Mouse (Mus musculus): ENCODE data around the gene Zkscan8. TPM values are rescaled to one million over a fixed set of nuclear protein-coding genes. Genes with fewer than 3 reads are reported as not detected.
"Not testable (repeated sequence)": the region's sequence is repeated elsewhere in the genome, so short reads cannot be mapped to it uniquely, and the experiment has no call there.

Gene Zkscan8
- total RNA-seq (2017): 6.9 TPM in 2 replicates

DNA sequence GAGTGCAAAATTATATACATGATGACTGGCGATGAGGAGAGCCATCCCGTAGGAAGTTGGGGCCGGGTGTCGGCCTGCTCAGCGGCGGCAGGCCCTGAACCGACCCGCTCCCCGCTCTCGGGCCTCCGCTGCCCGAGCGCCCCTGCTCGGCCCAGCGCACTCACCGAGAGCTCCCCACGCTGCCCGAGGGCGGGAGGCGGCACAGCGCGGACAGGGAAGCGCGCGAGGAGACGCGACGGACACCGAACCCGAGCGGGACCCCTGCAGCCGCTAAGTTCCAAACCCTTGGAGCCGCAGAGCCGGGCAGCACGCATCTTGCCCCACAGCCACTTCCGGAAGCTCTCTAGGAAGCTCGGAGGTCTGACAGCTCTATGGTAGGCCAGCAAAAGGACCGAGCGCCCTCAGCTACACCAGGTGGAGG is at the start of gene Zkscan8:
TSS of gene Zkscan8 (minus strand) at position 340 of the 421 bp plus-strand sequence.
- ATAC-seq (ENCODE audit: extremely low read depth, insufficient number of reproducible peaks, low FRiP score, poor library complexity, severe bottlenecking): peak; percentile 97

GRCm38 (mm10) chr13:21559793-21560192 is 28.9 kb upstream of the Zkscan8 start, which contains the start of gene Olfr1535:
Gene Olfr1535, minus strand, starts transcription at chr13:21559893.
- ATAC-seq (ENCODE audit: extremely low read depth, insufficient number of reproducible peaks, low FRiP score, poor library complexity, severe bottlenecking): no peak

- no peak for ATAC-seq (ENCODE audit: extremely low read depth, insufficient number of reproducible peaks, low FRiP score, poor library complexity, severe bottlenecking)
Measured at GRCm38 (mm10) chr13:21550416-21551110, 19.6 kb upstream of the Zkscan8 start.

DNA sequence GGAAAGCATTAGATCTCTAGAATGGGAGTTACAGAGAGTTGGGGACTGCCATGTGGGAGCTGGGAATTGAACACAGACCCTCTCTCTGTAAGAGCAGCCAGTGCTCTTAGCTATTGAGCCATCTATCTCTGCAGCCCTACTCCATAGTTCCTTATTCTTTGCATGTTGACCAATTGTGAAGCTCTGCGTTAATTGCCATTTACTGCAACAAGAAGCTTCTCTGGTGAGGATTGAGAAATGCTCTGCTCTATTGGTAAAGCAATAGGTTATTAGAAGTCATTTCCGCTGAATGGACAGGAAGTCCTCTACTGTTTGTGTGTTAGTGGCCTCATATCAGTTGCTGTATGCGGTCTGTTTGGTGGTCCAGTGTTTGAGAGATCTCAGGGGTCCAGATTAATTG is 18.6 kb upstream of the Zkscan8 start:
- ATAC-seq (ENCODE audit: extremely low read depth, insufficient number of reproducible peaks, low FRiP score, poor library complexity, severe bottlenecking): no peak

DNA sequence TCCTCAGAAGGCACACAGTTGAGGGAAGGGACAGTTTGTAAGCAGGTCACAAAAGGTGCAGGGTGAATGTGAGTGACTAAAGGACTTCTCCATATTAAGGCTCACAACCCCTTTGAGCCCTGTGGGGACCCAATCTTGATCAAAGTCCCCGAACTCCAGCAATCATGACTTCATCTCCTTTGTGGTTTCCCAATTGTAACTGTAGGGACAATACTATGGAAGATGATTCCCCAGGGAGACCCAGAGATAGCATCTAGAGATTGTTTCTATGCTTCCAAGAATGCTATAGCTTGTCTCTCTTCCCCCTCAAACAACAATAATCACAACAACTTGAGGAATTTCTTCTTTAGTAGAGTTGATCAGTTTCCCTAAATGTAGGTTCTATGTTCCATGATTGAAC is 11.8 kb upstream of the Zkscan8 start, which contains the start of gene Olfr1366:
TSS of gene Olfr1366 (minus strand) at position 101 of the 400 bp plus-strand sequence.
- no peak for ATAC-seq (ENCODE audit: extremely low read depth, insufficient number of reproducible peaks, low FRiP score, poor library complexity, severe bottlenecking)

DNA sequence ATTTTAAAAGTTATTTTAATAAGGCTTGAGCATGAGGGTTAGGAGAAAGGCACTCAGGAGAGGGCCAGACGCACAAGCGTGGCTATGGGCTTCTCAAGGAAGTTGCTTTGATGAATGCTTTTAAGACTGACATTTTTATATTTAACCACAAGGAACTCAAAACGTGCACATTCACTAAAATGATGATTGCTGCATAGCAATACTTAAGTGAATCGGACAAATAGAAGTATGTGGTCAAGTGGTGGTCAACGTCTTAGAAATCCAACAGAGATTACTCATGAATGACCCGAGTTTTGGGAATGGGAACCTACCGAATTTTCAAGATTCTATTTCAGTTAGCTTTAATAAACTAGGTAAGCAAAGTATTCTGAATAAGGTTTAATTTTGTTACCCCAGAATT is 784 bp downstream of the Zkscan8 start:
- no peak for ATAC-seq (ENCODE audit: extremely low read depth, insufficient number of reproducible peaks, low FRiP score, poor library complexity, severe bottlenecking)

DNA sequence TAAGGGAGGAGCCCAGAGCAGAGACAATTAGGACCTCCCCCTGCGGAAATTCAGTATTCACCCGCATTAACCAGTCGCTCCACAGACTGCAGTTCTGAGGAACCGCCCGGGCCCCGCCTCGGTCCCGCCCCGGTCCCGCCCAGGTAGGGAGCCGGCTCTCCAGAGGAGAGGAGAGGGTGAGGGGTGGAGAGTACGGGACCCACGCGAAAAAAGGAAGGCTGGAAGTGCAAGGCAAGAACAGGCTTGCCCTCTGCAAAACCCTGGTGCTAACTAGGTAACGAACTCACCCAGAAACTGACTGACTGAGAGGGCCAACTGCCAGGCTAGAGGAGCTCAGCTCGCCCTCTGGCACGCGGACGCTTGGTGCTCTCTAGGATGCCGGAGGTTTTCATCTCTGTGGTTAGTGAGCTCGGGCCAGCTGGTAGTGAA is 24.7 kb downstream of the Zkscan8 start:
- ATAC-seq (ENCODE audit: extremely low read depth, insufficient number of reproducible peaks, low FRiP score, poor library complexity, severe bottlenecking): peak; percentile 82

DNA sequence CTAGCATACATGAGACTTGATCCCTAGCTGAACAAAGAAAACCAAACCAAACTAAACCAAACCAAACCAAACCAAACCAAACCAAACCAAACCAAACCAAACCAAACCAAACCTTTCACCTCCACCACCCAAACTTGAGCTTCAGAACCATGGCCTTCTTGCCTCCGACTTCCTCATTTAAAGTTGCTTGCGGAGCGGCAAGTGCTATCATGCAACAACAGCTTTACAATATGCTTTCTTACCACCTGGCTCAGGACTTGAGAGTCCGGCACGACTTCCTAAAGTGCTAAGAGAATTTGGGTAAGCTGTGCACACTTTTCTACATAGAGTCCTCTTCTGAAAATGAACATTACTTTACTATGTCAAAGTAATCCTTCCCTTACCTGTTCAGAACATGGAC is 28.6 kb downstream of the Zkscan8 start:
- ATAC-seq (ENCODE audit: extremely low read depth, insufficient number of reproducible peaks, low FRiP score, poor library complexity, severe bottlenecking): no peak

- ATAC-seq (ENCODE audit: extremely low read depth, insufficient number of reproducible peaks, low FRiP score, poor library complexity, severe bottlenecking): peak; percentile 41; the same call in 1 of the 2 replicates
Measured at GRCm38 (mm10) chr13:21501182-21501581, 29.7 kb downstream of the Zkscan8 start, which contains the start of gene Gm11273. Gene Gm11273, minus strand, starts transcription at chr13:21501418.

DNA sequence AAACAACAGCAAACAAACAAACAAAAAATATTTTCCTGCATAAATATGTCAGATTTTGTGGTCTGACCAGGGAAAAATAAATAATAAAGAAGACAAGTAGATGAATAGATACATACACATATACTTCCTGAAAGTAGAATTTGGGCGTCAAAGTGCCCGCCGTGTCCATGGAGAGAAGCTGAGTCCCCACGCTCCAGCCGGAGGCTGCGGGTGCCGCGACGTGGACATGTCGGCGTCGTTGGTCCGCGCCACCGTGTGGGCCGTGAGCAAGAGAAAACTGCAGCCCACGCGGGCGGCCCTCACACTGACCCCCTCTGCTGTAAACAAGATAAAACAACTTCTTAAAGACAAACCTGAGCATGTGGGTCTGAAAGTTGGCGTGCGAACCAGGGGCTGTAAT is 35.8 kb downstream of the Zkscan8 start, which contains the start of gene AK157302:
TSS of gene AK157302 (plus strand) at position 144 of the 400 bp plus-strand sequence.
- no peak for ATAC-seq (ENCODE audit: extremely low read depth, insufficient number of reproducible peaks, low FRiP score, poor library complexity, severe bottlenecking)

DNA sequence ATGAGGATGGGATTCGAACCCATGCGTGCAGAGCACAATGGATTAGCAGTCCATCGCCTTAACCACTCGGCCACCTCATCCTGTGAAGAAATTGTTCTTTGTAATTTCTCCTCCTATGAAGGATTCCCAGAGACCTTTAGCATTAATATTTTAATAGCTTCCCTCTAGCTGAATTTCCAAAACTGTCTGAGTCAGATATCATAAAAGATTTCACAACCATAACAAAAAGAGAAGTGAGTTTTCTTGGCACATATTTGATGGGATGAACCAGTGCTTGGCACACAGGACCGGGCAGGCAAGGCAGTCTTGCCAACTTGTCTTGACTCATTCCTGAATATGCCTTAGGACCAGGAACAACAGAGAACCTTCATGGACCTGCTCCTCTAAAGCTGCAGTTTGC is 38.1 kb downstream of the Zkscan8 start:
- no peak for ATAC-seq (ENCODE audit: extremely low read depth, insufficient number of reproducible peaks, low FRiP score, poor library complexity, severe bottlenecking)

DNA sequence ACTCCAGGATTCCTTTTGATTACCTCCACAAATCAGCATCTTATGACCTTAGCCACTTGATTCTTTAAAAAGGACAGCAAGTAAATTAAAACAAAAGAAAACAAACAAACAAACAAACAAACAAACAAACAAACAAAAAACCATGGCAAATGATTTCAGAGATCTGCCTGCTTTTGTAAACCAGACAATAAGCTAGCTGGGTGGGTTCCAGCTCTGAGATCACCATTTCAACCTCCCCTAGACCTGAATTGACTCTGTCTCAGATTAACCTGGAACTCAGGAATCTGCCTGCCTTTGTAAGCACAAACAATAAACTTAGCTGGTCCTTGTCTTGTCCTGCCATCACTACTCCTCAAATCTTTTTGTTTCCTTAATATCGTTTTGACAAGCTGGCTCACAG is 44.0 kb downstream of the Zkscan8 start:
- no peak for ATAC-seq (ENCODE audit: extremely low read depth, insufficient number of reproducible peaks, low FRiP score, poor library complexity, severe bottlenecking)

GRCm38 (mm10) chr13:21478759-21479670 is 51.9 kb downstream of the Zkscan8 start, which contains the start of the genes Zkscan4 and Gm10065:
Gene Zkscan4, plus strand, starts transcription at chr13:21478907.
Gene Gm10065, minus strand, starts transcription at chr13:21479441.
- ATAC-seq (ENCODE audit: extremely low read depth, insufficient number of reproducible peaks, low FRiP score, poor library complexity, severe bottlenecking): not testable (repeated sequence)

DNA sequence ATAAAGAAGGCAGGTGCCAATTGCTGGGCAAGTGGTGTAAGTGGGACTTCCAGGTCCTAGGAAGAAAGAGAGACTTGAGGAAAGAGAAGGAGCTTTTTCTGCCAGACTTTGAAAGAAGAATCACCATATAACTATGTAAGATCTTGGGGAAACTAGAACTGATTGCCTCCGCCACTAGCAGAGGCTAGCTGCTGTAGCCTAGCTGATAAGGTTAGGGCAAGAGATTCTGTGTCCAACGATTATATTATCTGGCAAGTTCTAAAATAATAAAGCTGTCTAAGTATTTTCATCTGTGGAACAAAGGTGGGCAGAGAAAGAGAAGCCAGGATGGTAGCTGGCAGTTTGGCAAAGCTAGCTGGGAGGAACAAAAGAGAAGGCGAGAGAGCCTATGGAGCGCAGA is 58.5 kb downstream of the Zkscan8 start:
- no peak for ATAC-seq (ENCODE audit: extremely low read depth, insufficient number of reproducible peaks, low FRiP score, poor library complexity, severe bottlenecking)

DNA sequence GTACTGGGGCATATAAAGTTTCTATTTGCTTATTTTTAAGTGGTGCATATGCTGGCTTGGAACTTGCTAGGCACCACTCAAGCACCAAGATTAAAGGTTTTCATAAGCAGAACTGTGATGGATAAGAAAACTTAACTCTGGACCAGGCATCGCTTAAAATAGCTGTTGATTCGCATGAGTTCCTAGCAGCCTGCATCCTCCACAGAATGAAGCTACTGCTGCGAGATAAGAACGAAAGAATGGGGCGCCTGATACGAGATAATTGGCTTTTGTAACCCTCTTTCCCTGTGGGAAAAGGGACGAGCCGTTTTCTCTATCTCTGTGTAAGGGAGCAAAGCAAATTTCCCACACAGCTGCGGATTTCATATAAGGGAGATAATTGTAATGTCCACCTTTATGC is 61.8 kb downstream of the Zkscan8 start:
- ATAC-seq (ENCODE audit: extremely low read depth, insufficient number of reproducible peaks, low FRiP score, poor library complexity, severe bottlenecking): no peak

- peak; percentile 79 for ATAC-seq (ENCODE audit: extremely low read depth, insufficient number of reproducible peaks, low FRiP score, poor library complexity, severe bottlenecking)
Measured at GRCm38 (mm10) chr13:21468061-21469019, 62.6 kb downstream of the Zkscan8 start, which contains the start of gene Nkapl. Gene Nkapl, minus strand, starts transcription at chr13:21468509.

DNA sequence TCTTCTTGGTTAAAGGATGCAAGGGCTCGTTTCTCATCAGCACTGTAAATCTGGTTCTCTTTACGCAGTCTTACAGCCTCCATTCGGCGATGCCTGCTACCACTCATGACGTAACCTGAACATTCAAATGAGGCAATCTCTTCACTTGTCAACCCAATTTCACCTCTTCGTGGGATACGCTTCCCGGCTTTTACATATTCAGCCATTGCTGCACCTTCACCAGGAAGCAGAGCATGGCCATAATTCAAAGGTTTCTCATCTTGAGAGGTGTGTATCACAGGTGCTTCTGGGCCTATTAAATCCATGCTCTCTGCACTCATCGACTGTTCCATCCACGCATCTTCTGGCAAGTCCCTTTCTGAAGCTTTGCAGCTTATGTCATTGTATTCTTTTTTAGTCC is 63.6 kb downstream of the Zkscan8 start:
- no peak for ATAC-seq (ENCODE audit: extremely low read depth, insufficient number of reproducible peaks, low FRiP score, poor library complexity, severe bottlenecking)
